Mouse (Mus musculus): ENCODE results near the gene Ep300. TPM values are rescaled to one million over a fixed set of nuclear protein-coding genes. Genes with fewer than 3 reads are reported as not detected.

Gene Ep300
- total and polyA plus RNA-seq, 3 experiments = 11.6 to 45.2 (median 32.3) TPM

DNA sequence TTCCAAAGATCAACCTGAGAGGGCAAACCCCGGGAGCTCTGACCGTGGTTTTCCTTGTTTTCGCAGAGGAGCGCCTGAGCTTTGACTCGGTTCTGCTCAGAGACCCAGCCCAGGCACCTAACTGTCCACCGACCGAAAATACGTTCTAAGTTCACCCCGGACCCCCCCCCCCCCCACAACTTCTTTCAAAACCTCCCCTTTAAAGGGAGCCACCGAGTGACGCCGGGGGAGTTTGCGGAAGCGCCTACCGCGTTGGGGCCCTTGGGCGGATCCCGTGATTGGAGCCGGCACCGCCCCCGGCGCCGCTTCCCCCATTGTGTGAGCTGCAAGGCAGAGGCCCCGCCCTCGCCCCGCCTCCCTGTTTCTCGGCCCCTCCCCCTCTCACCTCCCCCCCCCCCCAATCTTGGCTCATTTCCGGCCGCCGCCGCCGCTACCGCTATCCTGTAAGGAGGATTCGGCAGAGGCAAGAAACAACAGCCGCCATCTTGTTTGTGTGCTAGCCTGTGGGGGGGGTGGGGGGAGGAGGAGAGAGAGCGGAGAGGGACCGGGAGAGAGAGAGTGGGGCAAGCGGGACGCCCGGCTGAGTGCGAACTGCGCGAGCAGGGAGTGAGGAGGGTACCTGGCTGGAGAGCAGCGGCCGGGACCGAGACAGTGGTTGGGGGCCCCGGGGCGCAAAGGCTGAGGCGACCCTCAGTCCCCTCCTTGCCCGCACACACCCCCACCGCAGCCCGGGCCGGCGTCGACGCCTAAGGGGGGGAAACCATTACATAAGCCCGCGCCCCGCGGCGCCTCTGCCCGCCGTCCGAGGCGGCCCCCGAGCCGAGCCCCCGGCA, at the start of gene Ep300 (continued):
- TF ChIP-seq NELFE (IDR thresholded peaks at IDR 0.05; ENCODE audit: low read depth, low read length) = peak; percentile 64
- TF ChIP-seq RCOR1 (IDR thresholded peaks at IDR 0.05; ENCODE audit: low read depth, low read length) = no peak
- TF ChIP-seq NRF1 (IDR thresholded peaks at IDR 0.05; ENCODE audit: insufficient read depth, low read depth, low read length, poor library complexity, severe bottlenecking) = 0 out of 2 replicates have a peak, but pooled peaks have one; percentile 14
- TF ChIP-seq ZC3H11A (IDR thresholded peaks at IDR 0.05; ENCODE audit: low read depth, low read length) = no peak

DNA sequence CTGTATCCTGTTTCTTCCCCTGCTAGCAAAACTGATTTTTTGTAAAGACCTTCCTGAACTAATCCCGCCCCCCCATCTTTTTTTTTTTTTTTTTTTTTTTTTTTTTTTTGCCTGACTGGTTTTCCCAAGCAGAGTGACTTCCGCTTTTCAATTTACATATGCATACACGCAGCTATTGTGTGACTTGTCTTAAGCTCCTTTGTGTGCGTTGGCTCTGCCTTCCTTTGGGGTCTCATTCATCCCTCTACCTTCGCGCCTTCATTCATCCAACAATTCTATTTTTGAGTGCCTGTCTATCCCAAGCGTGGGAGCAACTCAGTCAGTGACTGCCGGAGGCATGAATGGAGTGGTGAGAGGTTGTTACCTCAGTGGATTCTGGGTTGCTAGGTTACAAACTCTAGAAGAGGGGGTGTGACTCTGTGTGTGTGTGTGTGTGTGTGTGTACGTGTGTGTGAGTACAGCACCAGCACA, 49.2 kb upstream of the Ep300 start:
- TF ChIP-seq ZNF384 (IDR thresholded peaks at IDR 0.05; ENCODE audit: low read depth, low read length) = peak; percentile 52
- no peak for TF ChIP-seq MYC (IDR thresholded peaks at IDR 0.05; ENCODE audit: low read depth, low read length)
- Histone ChIP-seq H3K4me3 (ENCODE audit: control insufficient read depth in 1 of 2, insufficient read depth in 1 of 2, low read depth in 2 of 2, low read length in 2 of 2) (no peak overlapping the region), H3K27ac (ENCODE audit: control insufficient read depth, low read depth, low read length) (no peak overlapping the region), H3K79me2 (ENCODE audit: control insufficient read depth, insufficient read depth, low read length, poor library complexity) (no peaks in the 10 kb centered on the region), H3K36me3 (ENCODE audit: control insufficient read depth in 1 of 2, insufficient read depth in 2 of 2, low read length in 2 of 2) (peaks cover 0 to 3% of the 10 kb centered on the region in 2 experiments; a peak in 2 of 4 replicates), H3K4me1 (ENCODE audit: control insufficient read depth in 1 of 2, insufficient read depth in 2 of 2, low read length in 2 of 2) (peaks cover 2 to 10% of the 10 kb centered on the region in 2 experiments; a peak in 1 of 4 replicates), H3K9ac (ENCODE audit: control insufficient read depth, low read depth, low read length, poor library complexity, severe bottlenecking) (no peak overlapping the region), H3K27me3 (ENCODE audit: control insufficient read depth in 1 of 2, insufficient read depth in 2 of 2, low read length in 2 of 2) (0 out of 4 replicates have a peak, but pooled peaks cover 0 to 1% of the 10 kb centered on the region in 2 experiments), H3K9me3 (replicated peaks; ENCODE audit: insufficient read depth, low read length) (no peaks in the 10 kb centered on the region)
- no peak for DNase-seq (ENCODE audit: low read depth, low spot score)

DNA sequence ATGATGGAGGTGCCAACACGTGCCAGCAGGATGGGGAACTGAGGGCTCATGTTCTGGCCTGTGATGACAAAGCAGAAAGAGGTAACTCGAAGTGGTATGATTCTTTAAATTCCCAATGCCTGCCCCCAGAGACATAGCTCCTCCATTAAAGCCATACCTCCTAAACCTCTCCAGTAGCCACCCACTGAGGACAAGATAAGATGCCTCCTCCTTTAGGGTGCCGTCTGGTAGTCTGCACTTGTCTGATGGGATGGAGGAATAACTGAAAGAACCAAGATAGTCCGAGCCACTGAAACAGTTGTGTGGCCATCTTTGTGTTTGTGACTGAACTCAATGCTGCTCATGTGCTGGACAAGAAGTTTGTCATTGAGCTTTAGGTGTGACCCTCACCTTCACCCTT, 47.0 kb upstream of the Ep300 start:
- Histone ChIP-seq H3K36me3 (ENCODE audit: control insufficient read depth in 1 of 2, insufficient read depth in 2 of 2, low read length in 2 of 2) (no peaks in the 10 kb centered on the region), H3K4me3 (ENCODE audit: control insufficient read depth in 1 of 2, insufficient read depth in 1 of 2, low read depth in 2 of 2, low read length in 2 of 2) (no peak overlapping the region), H3K27ac (ENCODE audit: control insufficient read depth, low read depth, low read length) (no peak overlapping the region), H3K9me3 (replicated peaks; ENCODE audit: insufficient read depth, low read length) (no peaks in the 10 kb centered on the region), H3K79me2 (ENCODE audit: control insufficient read depth, insufficient read depth, low read length, poor library complexity) (no peaks in the 10 kb centered on the region), H3K4me1 (ENCODE audit: control insufficient read depth in 1 of 2, insufficient read depth in 2 of 2, low read length in 2 of 2) (0 out of 4 replicates have a peak, but pooled peaks cover 2 to 5% of the 10 kb centered on the region in 2 experiments), H3K27me3 (ENCODE audit: control insufficient read depth in 1 of 2, insufficient read depth in 2 of 2, low read length in 2 of 2) (0 out of 4 replicates have a peak, but pooled peaks cover 0 to 3% of the 10 kb centered on the region in 2 experiments), H3K9ac (ENCODE audit: control insufficient read depth, low read depth, low read length, poor library complexity, severe bottlenecking) (no peak overlapping the region)
- DNase-seq (ENCODE audit: low read depth, low spot score) = no peak
- no peak for TF ChIP-seq GABPA (IDR thresholded peaks at IDR 0.05; ENCODE audit: low read depth, low read length)
- TF ChIP-seq ZC3H11A (IDR thresholded peaks at IDR 0.05; ENCODE audit: low read depth, low read length) = no peak
- TF ChIP-seq MXI1 (IDR thresholded peaks at IDR 0.05; ENCODE audit: low read depth, low read length) = no peak
- no peak for TF ChIP-seq HCFC1 (IDR thresholded peaks at IDR 0.05; ENCODE audit: low read depth, low read length)
- no peak for TF ChIP-seq POLR2AphosphoS5 (IDR thresholded peaks at IDR 0.05; ENCODE audit: borderline replicate concordance, low read depth, low read length)
- TF ChIP-seq BHLHE40 (IDR thresholded peaks at IDR 0.05; ENCODE audit: borderline replicate concordance, low read depth, low read length) = no peak
- TF ChIP-seq POLR2A (IDR thresholded peaks at IDR 0.05; ENCODE audit: control insufficient read depth in 1 of 2, insufficient read depth in 1 of 2, low read depth in 1 of 2, low read length in 2 of 2, poor library complexity in 1 of 2) = no peak
- no peak for TF ChIP-seq JUND (IDR thresholded peaks at IDR 0.05; ENCODE audit: low read depth, low read length)
- TF ChIP-seq NRF1 (IDR thresholded peaks at IDR 0.05; ENCODE audit: insufficient read depth, low read depth, low read length, poor library complexity, severe bottlenecking) = no peak
- no peak for TF ChIP-seq GATA1 (IDR thresholded peaks at IDR 0.05; ENCODE audit: low read depth, low read length)
- no peak for TF ChIP-seq E2F4 (IDR thresholded peaks at IDR 0.05; ENCODE audit: borderline replicate concordance, low read depth, low read length)
- TF ChIP-seq USF2 (IDR thresholded peaks at IDR 0.05; ENCODE audit: borderline replicate concordance in 1 of 2, insufficient read depth in 1 of 2, low read depth in 1 of 2, low read length in 2 of 2) = no peak
- no peak for TF ChIP-seq ELF1 (IDR thresholded peaks at IDR 0.05; ENCODE audit: low read depth, low read length)
- no peak for TF ChIP-seq USF1 (IDR thresholded peaks at IDR 0.05; ENCODE audit: low read depth, low read length)
- no peak for TF ChIP-seq CHD2 (IDR thresholded peaks at IDR 0.05; ENCODE audit: low read length)
